Mouse (Mus musculus) limb, embryonic 12.5 days (tissue): Measurements from ENCODE around the gene Smarcd1. TPM values are rescaled to one million over a fixed set of nuclear protein-coding genes. Genes with fewer than 3 reads are reported as not detected.

Experiments
- ATAC-seq: fragments of 200-750 bp; cut with Nextera tagmentation; 2 replicates; pipeline ENCODE4 v1.8.0; 2017; ENCODE audit warnings: low read depth, moderate TSS enrichment; ENCODE audit not compliant: insufficient number of reproducible peaks, insufficient read depth, low FRiP score, low TSS enrichment
- H3K27ac ChIP-seq: fragments of 300-500 bp; sonication (generic); 2 replicates; pipeline ENCODE4 v1.5.1; 2016; ENCODE audit warnings: mild to moderate bottlenecking, moderate library complexity
- H3K27me3 ChIP-seq: fragments of 300-500 bp; sonication (generic); 2 replicates; pipeline ENCODE4 v1.6.1; 2016; ENCODE audit warnings: mild to moderate bottlenecking, moderate library complexity
- H3K36me3 ChIP-seq: fragments of 300-500 bp; sonication (generic); 2 replicates; pipeline ENCODE4 v1.6.1; 2016; ENCODE audit warnings: mild to moderate bottlenecking, moderate library complexity
- H3K4me1 ChIP-seq: fragments of 300-500 bp; sonication (generic); replicated peaks from 2 replicates; pipeline ENCODE4 v1.6.1; 2016
- H3K4me2 ChIP-seq: fragments of 300-500 bp; sonication (generic); 2 replicates; pipeline ENCODE4 v1.6.1; 2016; ENCODE audit warnings: mild to moderate bottlenecking, moderate library complexity
- H3K4me3 ChIP-seq: fragments of 300-500 bp; sonication (generic); replicated peaks from 2 replicates; pipeline ENCODE4 v1.5.1; 2016; ENCODE audit warnings: mild to moderate bottlenecking
- H3K9ac ChIP-seq: fragments of 300-500 bp; sonication (generic); replicated peaks from 2 replicates; pipeline ENCODE4 v1.6.1; 2016; ENCODE audit warnings: mild to moderate bottlenecking, moderate library complexity
- H3K9me3 ChIP-seq: fragments of 300-500 bp; sonication (generic); 2 replicates; pipeline ENCODE4 v1.6.1; 2016; ENCODE audit warnings: mild to moderate bottlenecking, moderate library complexity
- WGBS: fragments of 180-500 bp; shearing (Covaris S2); methylation state at CpG from one replicate; pipeline ENCODE4 v1.1.7; 2016; 5-methylcytosine and 5-hydroxymethylcytosine counted together
- polyA plus RNA-seq: library from polyadenylated mRNA; unstranded; fragments of >200 nt; fragmentation: Nextera tagmentation; extraction: Ambion mirVana; gene quantifications from 2 replicates; pipeline ENCODE4 v1.2.1, GENCODE M21; 2016

Gene Smarcd1
- polyA plus RNA-seq, 1 experiment from 2014 or later, result 74.9 TPM

GRCm38 (mm10) chr15:99704881-99705280 lies 3.0 kb downstream of the Smarcd1 start:
- H3K27ac ChIP-seq, result peak overlapping the region; percentile 97; the same call in 1 of the 2 replicates
- H3K9me3 ChIP-seq, result no peaks in the 10 kb centered on the region
- no peaks in the 10 kb centered on the region for H3K27me3 ChIP-seq
- WGBS, result 81% methylated on average over 7 of the region's 7 CpGs
- H3K9ac ChIP-seq, result 0 out of 2 replicates have a peak overlapping the region, but pooled peaks have one; percentile 28
- H3K4me3 ChIP-seq, result no peak overlapping the region
- no peak for ATAC-seq
- peaks cover 27% of the 10 kb centered on the region for H3K4me1 ChIP-seq
- peaks cover 60% of the 10 kb centered on the region for H3K36me3 ChIP-seq
- H3K4me2 ChIP-seq, result peak overlapping the region; percentile 83; the same call in 1 of the 2 replicates

GRCm38 (mm10) chr15:99705440-99706048 lies 3.6 kb downstream of the Smarcd1 start, which contains the start of gene Gm17349:
Gm17349 (minus strand) TSS chr15:99705490.
- WGBS, result 65% methylated on average over 11 of the region's 11 CpGs

GRCm38 (mm10) chr15:99708176-99708575 lies 6.2 kb downstream of the Smarcd1 start:
- H3K9ac ChIP-seq, result no peak overlapping the region
- H3K27ac ChIP-seq, result no peak overlapping the region
- ATAC-seq, result no peak
- H3K4me1 ChIP-seq, result peaks cover 18% of the 10 kb centered on the region
- H3K36me3 ChIP-seq, result peaks cover 93% of the 10 kb centered on the region
- H3K9me3 ChIP-seq, result no peaks in the 10 kb centered on the region
- H3K4me3 ChIP-seq, result no peak overlapping the region
- no peak overlapping the region for H3K4me2 ChIP-seq
- WGBS, result 94% methylated on average over 13 of the region's 13 CpGs
- H3K27me3 ChIP-seq, result no peaks in the 10 kb centered on the region

More at GRCm38 (mm10) chr15:99705440-99706048, 3.6 kb downstream of the Smarcd1 start, which contains the start of gene Gm17349:
- H3K4me3 ChIP-seq, result no peak within 1 kb of the TSS; the same call in 1 of the 2 replicates
- H3K4me1 ChIP-seq, result peaks cover 27% of the 10 kb centered on the region
- peaks cover 67% of the 10 kb centered on the region for H3K36me3 ChIP-seq
- H3K27ac ChIP-seq, result peak within 1 kb of the TSS; percentile 97
- no peaks in the 10 kb centered on the region for H3K27me3 ChIP-seq
- H3K9ac ChIP-seq, result peak within 1 kb of the TSS; percentile 28
- peak within 1 kb of the TSS; percentile 83 for H3K4me2 ChIP-seq
- ATAC-seq, result no peak
- H3K9me3 ChIP-seq, result no peaks in the 10 kb centered on the region

- Histone ChIP-seq H3K36me3 (peaks cover 90% of the 10 kb centered on the region), H3K27me3 (no peaks in the 10 kb centered on the region), H3K9ac (no peak overlapping the region), H3K9me3 (no peaks in the 10 kb centered on the region), H3K4me3 (no peak overlapping the region), H3K27ac (no peak overlapping the region), H3K4me1 (no peaks in the 10 kb centered on the region), H3K4me2 (no peak overlapping the region)
- ATAC-seq, result no peak
- WGBS, result 94% methylated on average over 10 of the region's 10 CpGs
Observed at GRCm38 (mm10) chr15:99710221-99711190, 8.6 kb downstream of the Smarcd1 start.

GRCm38 (mm10) chr15:99711491-99711890 lies 9.6 kb downstream of the Smarcd1 start:
- H3K9me3 ChIP-seq, result no peaks in the 10 kb centered on the region
- peaks cover 91% of the 10 kb centered on the region for H3K36me3 ChIP-seq
- peaks cover 7% of the 10 kb centered on the region for H3K4me1 ChIP-seq
- H3K4me3 ChIP-seq, result no peak overlapping the region
- no peaks in the 10 kb centered on the region for H3K27me3 ChIP-seq
- H3K27ac ChIP-seq, result no peak overlapping the region
- WGBS, result 75% methylated on average over 3 of the region's 3 CpGs
- no peak for ATAC-seq
- no peak overlapping the region for H3K4me2 ChIP-seq
- H3K9ac ChIP-seq, result no peak overlapping the region

- Histone ChIP-seq H3K9ac (no peak overlapping the region), H3K4me3 (no peak overlapping the region), H3K4me2 (no peak overlapping the region), H3K27me3 (no peaks in the 10 kb centered on the region), H3K4me1 (peaks cover 7% of the 10 kb centered on the region), H3K9me3 (no peaks in the 10 kb centered on the region), H3K36me3 (peaks cover 87% of the 10 kb centered on the region), H3K27ac (no peak overlapping the region)
- ATAC-seq, result no peak
- WGBS, result 72% methylated on average over 13 of the region's 13 CpGs
Observed at GRCm38 (mm10) chr15:99712666-99713559, 11.0 kb downstream of the Smarcd1 start.

- ATAC-seq, result no peak
- WGBS, result 81% methylated on average over 3 of the region's 3 CpGs
- Histone ChIP-seq H3K27ac (no peak overlapping the region), H3K4me1 (peaks cover 7% of the 10 kb centered on the region), H3K4me2 (no peak overlapping the region), H3K36me3 (peaks cover 86% of the 10 kb centered on the region), H3K27me3 (no peaks in the 10 kb centered on the region), H3K9me3 (no peaks in the 10 kb centered on the region), H3K4me3 (no peak overlapping the region), H3K9ac (no peak overlapping the region)
Observed at GRCm38 (mm10) chr15:99713569-99713968, 11.6 kb downstream of the Smarcd1 start.

GRCm38 (mm10) chr15:99714206-99714605 lies 12.3 kb downstream of the Smarcd1 start:
- H3K36me3 ChIP-seq, result peaks cover 86% of the 10 kb centered on the region
- peaks cover 7% of the 10 kb centered on the region for H3K4me1 ChIP-seq
- H3K27ac ChIP-seq, result no peak overlapping the region
- no peaks in the 10 kb centered on the region for H3K27me3 ChIP-seq
- 77% methylated on average over 4 of the region's 4 CpGs for WGBS
- H3K4me3 ChIP-seq, result no peak overlapping the region
- no peaks in the 10 kb centered on the region for H3K9me3 ChIP-seq
- no peak overlapping the region for H3K9ac ChIP-seq
- no peak overlapping the region for H3K4me2 ChIP-seq
- ATAC-seq, result no peak

- 55% methylated on average over 7 of the region's 7 CpGs for whole genome bisulfite sequencing
- Histone ChIP-seq H3K36me3 (peaks cover 80% of the 10 kb centered on the region), H3K4me2 (no peak overlapping the region), H3K4me1 (peaks cover 7% of the 10 kb centered on the region), H3K27ac (no peak overlapping the region), H3K27me3 (no peaks in the 10 kb centered on the region), H3K9ac (no peak overlapping the region), H3K9me3 (no peaks in the 10 kb centered on the region), H3K4me3 (no peak overlapping the region)
- no peak for ATAC-seq
Observed at GRCm38 (mm10) chr15:99714858-99715257, 12.9 kb downstream of the Smarcd1 start.

GRCm38 (mm10) chr15:99715361-99715865 lies 13.5 kb downstream of the Smarcd1 start:
- ATAC-seq, result no peak
- Histone ChIP-seq H3K27me3 (no peaks in the 10 kb centered on the region), H3K4me2 (no peak overlapping the region), H3K9me3 (no peaks in the 10 kb centered on the region), H3K4me1 (peaks cover 7% of the 10 kb centered on the region), H3K4me3 (no peak overlapping the region), H3K36me3 (peaks cover 78% of the 10 kb centered on the region), H3K9ac (no peak overlapping the region; the same call in 1 of the 2 replicates), H3K27ac (no peak overlapping the region)
- 80% methylated on average over 13 of the region's 13 CpGs for WGBS
